Mouse (Mus musculus): ENCODE results near the gene Stx18.

DNA sequence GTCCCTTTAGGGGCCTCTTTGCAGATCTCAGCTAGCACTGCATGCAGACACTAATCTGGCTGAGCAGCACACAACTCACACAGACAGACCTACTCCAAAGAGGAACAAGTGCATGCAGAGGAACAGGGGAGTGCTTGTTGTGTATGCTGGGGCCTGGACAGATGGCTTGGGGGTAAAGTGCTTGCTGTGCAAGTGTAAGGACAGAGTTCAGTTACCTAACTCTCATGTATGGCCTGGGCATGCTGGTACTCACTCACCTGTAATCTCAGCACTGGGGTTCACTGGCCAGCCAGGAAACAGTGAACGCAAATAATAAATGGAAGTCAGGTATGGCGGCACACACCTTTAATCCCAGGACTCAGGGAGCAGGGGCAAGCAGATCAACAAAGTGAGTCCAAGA is 76.0 kb downstream of the Stx18 start:
- TF ChIP-seq CTCF (conservative IDR thresholded peaks at IDR 0.05; ENCODE audit: insufficient read depth, insufficient read length, low read depth, low read length) (no peak), POLR2A (IDR thresholded peaks at IDR 0.05; ENCODE audit: low read depth, low read length) (no peak)
